Mouse (Mus musculus) regulatory T cell (primary cell): ENCODE measurements around the gene Lrrc9.

Source experiments
- in situ Hi-C: fragments of 300-600 bp; cut with MboI, MseI; formaldehyde crosslinking; loops from one replicate; pipeline ENCODE4 v1.15.1; 2025; ENCODE audit warnings: high pct_unique_total_duplicates

Gene Lrrc9

DNA sequence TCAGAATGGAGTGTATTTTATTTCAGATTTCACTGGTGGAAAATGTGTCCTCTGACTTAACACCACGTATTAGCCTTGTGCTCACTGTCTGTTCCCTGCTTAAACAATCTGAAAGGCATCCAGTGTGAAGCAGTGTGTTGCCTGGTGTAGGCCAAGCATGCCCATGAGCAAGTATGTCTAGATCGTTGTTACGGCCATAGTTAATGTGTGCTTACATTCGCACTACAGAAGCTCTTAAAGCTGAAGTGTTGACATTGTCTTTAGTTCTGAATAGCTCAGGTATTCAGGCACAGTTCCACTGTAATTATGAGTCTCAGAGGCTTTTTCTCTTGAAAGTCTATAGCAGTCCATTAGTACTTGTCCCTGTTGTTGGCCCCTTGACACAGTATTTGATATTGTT lies 112.7 kb downstream of the Lrrc9 start:
- in situ Hi-C loops = no loop called here

DNA sequence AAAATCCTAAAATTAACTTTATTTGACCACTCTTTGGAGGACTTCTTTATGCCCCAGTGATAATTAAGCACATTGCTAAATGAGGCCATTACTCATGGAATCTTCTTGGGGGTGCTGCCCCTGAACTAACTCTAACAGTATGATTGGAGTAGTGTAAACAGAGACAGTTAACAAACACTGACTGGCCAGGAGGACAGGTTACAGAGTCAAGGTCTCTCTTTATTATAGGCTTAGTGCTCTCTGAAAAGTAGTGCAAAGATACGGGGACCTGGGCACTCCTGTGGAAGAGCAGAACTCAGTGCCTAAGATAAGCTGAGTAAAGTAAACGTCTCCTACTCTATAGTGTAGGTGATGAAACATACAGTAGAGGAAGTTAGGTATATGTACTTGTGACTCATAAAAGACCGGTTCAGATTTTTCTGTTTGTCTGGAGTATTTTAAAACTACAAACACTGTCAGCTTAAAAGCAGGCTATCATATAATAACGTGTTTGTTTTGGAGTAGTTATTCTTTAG lies 122.7 kb downstream of the Lrrc9 start:
- in situ Hi-C loops = no loop called here
